Mouse (Mus musculus) CD4-positive, CD25-positive, alpha-beta regulatory T cell, adult 2 months (primary cell): ENCODE results near the gene Rasl10b.

ENCODE experiments used
- DNase-seq: peaks from one replicate; pipeline ENCODE4 v3.0.0-alpha.2; 2012; ENCODE audit warnings: low read depth, low spot score

Gene Rasl10b

DNA sequence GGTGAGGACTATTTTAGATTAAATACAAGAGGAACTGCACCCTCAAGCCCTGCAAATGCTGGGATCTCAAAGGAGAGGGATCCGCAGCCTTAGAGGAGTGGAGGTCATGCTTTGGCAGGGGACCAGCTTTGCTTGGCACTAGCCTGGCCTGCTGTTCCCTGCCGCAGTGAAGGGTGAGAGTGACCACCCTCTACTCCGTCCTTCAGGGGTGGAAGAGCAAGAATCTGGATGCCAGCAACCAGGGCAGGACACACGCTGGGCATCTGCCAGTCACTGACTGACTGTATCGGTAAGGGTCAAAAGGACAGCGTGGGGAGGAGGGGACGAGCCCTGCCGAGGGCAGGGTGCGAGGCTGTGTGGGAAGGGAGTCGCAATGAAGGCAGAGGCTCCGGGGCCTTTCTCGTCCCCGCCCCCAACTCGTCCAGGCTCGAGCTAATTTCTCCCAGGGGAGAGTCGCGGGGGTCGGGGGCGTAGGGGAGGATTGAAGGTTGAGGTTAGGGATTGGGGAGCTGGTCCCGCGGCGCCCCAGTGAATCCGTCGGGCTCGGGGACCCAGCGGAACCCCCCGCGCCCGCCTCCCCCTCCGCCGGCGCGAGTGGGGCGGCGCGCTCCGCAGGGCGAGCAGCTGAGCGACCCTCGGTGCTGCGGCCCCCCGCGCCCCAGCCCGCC, at the start of gene Rasl10b:
Gene Rasl10b (plus strand): TSS at position 51 of the 668 bp plus-strand sequence.
- no peak for DNase-seq

DNA sequence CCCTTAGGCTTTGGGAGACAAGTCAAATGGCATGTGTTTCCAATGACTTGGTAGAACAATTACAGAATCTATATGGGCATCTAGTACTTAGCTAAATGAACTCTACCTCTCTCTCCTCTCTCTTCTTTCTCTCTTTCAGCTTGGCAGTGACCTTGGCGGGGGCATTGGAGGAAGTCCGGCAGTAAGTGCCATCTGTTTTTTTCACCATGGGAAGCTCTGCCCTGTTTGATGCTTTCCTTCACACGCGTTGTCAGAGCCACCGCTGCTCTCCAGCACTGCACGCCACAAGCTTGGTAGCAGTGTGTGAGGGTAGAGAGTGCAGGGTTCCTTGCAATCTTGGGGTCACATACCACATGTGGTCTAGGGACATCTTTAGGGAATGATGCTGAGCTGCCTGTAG, 44.3 kb upstream of the Rasl10b start:
- DNase-seq: no peak

DNA sequence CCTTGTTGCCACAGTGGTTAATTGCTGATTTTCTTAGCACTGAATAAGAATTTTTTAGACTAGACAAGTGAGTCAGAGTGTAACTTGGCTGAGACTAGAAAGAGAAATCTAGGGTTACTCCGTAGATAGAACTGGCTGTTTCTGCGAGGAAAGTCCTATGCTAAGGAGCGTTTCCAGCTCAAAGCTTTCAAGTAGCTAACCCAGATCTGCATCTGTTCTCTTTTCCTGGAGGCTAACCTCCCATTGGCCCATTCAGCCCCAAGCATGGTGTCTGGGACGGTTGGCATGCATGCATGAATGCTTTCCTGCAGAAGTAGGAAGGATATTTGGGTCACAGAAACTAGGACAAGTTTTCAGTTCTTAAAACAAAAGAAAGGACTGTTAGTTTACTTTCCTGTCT, 37.7 kb upstream of the Rasl10b start:
- DNase-seq: no peak

DNA sequence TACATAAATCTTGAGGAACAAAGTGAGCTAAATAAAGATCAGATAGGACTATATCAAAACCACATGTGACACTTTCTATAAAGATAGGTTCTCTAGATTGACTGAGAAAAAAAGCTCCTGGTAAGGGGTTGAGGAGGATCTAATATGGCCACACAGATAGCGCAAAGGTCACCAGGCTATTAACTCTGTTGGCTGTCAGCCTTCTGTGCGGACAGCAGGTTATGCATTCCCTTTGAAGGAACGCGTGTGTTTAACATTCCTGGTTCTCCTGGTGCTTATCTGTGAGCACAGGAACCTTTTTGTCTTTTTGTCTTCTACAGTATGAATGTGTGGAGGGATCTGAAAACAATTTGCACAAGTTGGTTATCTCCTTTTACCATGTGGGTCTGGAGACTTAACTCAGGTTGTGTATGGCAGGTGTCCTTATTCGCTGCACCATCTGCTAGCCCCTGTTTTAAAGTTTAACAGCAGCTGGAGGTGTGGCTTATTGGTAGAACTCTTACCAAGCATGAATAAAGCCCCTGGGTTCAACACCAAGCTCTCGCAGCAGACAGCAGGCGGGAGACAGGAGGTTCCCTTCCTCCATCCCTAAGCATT, 29.1 kb upstream of the Rasl10b start:
- DNase-seq: no peak

DNA sequence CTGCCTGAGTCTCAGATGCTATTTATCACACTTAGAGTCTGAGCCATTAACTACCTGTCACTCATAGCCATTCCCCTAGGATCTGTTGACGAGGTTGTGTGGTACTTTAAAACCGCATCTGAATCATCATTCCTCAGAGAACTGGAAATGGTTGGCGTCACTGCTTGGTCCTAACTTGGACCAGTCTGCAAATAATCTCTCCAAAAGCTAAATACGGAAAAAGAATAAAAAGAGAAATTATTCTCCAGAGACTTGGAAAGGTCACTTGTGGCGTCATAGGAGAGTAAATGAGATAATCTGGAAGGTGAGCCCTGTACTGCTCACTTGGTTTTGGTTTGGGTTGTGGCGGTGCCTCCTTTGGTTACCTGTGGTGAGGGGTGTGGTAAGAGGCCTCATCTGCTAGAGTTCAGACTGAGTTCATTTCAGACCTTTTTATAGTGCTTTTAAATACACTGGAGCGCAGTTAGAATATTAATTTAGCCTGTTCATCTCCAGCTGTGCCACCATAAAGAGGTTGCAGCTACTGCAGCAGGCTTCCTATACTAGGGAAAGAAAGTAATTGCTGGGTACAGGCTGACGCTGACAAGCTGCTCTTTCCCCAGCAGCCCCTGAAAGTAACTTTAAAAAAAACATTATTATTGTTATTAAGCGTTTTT, 25.9 kb upstream of the Rasl10b start:
- no peak for DNase-seq

DNA sequence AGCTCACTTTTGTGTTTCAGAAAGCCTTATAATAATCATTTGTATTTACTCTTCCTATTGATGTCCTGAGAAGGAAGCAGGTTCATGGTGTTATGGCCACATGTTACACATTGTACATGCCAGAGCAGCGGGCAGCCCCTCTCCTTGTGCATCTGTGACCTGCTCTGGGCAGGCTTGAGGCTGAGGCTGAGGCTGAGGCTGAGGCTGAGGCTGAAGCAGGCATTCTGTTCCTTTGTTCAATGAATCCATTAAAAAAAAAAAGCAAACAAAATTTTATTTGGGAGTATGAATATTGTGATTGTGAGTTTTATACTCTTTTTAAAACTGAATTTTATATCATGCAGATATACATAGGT, 25.4 kb upstream of the Rasl10b start:
- no peak for DNase-seq

DNA sequence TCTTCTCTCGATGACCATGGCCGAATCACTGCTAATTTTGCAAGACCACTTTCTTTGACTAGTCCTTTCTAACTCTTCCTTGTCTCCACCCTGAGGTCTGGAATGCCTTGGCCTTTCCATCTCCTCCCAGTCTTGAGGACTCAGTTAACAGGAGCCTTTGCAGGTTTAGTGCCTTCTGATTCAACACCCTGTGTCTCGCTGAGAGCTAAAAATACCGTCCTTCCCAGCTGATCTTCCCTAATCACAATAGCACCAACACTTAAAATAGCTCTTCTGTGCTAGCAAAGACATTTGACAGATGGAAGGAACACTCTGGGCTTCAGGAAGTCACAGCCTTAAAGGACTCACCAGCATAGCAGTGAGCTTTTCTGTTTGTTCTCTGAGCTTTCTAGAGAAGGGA, 15.9 kb upstream of the Rasl10b start:
- DNase-seq: no peak

DNA sequence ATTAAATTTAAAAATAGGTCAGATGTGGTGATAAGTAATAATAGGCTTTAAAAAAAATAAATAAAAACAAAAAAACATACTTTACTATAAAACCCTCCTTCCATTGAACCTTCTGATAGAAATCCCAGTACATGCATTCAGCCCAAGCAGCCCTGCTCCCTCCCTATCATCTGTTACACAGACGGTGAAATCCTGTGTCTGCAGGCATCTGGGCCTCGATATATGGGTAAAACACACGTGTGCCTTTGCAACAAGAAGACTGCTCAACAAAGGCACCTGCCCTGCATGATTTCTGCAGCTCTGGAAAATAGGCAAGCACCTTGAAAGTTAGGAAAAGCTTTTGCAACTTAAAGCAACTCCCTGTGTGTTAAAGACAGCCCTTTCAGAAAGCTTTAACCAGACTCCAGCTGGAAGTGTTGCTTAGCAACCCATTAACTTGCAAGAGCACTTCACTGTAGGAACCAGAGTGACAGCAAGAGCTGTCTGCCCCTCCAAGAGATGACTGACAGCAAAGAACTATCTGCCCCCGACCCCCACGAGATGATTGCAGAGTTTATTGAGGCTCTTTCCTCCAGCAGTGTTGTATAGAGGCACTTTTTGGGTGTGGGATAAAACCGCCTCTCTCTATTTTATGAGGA, 14.0 kb upstream of the Rasl10b start:
- no peak for DNase-seq

DNA sequence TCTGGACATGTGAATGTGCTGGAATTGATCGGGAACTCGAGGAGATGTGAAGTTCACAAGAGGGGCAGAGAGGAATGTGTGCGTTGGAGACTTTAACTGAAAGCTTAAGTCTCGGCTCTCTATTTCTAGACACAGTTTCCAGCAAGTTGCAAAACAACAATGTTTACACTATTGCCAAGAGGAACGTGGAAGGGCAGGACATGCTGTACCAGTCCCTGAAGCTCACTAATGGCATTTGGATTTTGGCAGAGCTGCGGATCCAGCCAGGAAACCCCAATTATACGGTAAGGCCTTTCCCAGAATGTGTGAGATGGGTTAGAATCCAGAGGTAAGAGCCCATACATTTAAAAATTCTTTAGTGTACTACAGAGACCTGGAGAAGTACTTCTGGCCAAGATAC, 11.3 kb upstream of the Rasl10b start:
- DNase-seq: no peak

DNA sequence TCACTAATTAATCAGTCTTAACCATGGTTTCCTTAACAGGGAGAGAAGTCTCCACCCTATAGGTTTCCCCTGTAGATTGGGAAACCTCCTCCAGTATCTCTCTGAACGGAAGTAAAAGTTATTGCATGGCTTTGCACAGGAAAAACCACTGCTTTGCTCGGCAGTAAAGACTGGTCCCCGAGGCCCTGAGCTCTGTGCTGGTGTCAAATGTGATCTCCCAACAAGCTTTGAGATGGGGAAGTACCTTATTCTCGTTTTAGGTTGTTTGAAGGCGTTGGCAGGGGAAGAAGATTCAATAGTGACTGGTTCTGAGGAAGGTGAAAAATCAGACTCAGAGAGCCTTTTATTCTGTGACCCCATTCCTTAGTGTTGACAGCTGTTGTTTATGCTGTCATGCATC, 10.2 kb upstream of the Rasl10b start:
- no peak for DNase-seq

DNA sequence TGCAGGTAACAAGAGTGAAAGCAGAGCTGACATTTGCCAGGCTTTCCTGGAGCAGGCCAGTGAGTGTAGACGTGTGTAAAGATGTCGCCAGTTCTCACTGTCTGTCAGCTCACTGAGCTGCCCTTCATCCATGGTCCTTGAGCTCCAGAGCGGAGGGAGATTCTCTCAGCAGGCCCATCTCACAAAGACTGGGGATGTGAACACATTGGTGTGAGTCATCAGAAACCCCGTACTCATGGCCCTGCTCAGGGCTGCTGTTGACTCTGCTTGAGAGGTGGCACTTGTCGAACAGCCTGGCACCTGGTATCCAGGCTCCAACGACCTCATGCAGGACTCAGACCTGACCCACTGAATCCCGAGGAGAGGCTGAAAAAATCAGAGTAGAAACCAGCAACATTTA, 5.2 kb upstream of the Rasl10b start:
- no peak for DNase-seq

DNA sequence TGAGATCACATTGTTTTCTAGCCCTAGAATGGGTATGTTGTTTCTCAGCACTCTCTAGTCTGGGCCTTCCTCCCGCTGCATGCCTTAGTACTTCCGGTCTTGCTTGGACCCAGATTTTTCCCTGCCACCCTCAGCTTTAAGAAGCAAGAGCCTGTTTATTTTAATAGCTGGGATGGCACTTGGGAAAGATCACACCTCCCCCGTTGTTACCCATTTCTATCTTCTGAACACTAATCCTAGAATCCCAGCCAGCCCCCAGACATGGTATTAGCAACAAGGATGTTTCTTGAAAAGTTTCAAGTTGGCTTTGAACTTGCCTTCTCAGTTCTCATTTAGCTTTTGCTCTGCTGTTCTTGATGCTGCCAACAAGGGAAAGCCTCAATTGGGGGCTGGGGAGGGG, 2.5 kb upstream of the Rasl10b start:
- DNase-seq: no peak

DNA sequence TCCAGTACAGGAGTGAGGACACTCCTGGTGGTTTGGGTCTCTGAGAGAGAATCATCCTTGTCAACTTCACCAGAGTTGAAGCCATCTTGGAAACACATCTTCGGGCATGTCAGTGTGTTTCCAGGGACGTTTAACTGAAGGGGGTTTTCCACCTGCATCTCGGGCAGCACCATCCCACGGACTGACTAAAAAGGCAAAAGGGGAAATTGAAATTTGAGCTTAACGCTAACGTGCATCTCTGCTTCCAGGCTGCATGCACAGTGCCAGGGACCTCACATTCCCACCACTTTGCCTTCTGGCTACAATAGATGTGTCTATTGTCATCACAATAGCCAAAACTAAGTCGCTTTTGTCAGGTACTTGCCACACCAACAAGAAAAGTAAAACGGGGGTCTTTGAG, 695 bp upstream of the Rasl10b start:
- DNase-seq: no peak

DNA sequence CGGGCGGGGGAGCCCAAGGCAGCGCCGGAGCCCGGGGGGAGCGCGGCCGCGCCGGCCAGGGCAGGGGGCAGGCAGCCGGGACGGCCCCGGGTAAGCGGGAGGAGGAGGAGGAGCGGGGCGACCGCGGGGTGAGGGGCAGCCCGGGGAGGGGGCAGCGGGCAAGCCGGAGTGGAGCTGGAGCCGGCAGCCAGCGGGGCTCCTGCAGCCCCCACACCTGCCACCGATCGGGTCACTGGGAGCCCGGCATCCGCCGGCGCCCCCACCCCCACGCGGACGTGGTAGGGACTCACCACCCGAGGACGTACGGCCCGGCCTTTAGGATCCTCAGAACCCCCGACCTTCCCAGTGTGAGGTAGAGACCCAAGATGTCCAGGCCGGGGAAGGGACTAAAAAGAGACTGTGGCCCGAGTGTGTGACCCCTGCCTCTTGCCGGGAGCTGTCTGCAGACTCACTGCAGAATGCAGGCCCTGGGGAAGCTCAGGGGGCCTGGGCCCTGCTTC, 905 bp downstream of the Rasl10b start:
- DNase-seq: no peak

DNA sequence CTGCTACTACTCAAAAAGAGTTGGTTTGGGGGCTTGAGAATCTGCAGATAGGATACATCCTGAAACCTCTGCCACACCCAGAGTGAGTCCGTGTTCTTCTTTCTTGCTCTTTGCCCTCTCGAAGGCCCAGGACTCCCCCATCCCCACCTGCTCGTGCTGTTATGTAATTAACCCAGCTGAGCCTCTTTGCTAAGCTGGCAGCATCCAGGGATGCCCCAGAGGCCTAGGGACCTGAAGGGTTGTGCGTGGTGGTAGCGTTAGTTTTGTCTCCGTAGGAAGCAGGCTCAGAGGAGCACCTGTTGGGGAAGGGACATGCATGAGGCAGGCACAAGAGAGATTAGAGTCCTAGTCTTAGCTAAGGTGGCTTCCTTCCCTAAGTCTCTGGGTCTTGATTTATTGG, 1.6 kb downstream of the Rasl10b start:
- DNase-seq: no peak

DNA sequence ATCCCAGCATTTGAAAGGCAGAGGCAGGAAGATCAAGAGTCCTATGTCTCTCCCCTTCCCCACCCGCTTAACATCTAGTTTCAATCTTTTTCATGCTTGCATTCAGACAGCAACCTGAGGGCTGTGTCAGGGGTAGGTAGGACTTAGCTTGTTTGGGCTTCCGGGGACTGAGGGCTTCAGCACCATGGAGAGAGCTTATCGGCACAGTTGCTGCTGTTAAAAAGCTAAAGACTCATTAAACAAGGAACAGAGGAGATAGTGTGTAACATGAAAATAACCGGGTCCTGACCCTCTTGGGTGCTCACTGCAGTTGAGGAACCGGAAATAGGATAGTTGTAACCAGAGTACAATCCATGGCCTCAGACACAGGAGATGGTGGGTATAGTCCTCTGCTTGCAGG, 8.1 kb downstream of the Rasl10b start:
- DNase-seq: peak; percentile 63

DNA sequence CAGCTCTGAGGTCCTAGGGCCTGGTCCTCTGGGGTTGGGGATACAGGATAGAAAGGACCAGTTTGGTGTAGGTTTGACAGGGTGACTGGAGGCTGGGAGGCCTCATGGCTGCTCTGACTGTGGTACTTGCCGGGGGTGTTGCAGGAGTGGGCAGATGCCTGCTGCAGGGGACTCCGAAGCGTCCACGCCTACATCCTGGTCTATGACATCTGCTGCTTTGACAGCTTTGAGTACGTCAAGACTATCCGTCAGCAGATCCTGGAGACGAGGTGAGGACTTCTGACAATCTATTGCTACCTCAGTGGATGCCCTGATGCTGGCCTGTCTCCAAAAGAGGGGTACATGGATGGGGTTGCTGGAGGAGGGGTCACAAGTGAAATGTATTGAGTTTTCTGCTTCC, 8.8 kb downstream of the Rasl10b start:
- DNase-seq: no peak

DNA sequence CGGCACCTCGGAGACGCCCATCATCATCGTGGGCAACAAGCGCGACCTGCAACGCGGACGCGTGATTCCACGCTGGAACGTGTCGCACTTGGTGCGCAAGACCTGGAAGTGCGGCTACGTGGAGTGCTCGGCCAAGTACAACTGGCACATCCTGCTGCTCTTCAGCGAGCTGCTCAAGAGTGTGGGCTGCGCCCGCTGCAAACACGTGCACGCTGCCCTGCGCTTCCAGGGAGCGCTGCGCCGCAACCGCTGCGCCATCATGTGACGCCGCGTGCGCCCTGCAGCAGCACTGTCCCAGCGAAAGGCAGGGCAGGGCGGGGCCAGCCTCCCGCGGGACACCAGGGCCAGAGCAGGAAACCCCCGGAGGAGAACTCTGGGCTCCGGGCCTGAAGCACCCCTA, 9.6 kb downstream of the Rasl10b start:
- DNase-seq: no peak

DNA sequence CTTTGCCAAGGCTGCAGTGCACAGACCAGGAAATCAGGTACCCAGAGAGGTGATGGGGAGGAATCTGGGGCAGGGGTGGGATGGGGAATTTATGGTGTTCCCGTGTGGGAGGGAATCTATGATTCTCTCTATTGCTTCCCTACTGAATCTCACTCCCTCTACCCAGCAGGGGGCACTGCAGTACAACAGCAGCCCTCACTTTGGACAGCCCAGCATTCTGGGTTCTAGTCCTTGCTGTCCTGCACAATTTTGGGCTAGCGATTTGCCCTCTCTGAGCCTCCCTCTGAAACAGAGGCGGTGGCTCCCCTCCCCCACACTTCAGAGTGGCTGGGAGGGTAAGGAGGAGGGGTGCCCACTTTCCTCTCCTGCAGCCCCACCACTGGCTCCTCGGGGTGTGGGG, 11.4 kb downstream of the Rasl10b start:
- peak; percentile 25 for DNase-seq

DNA sequence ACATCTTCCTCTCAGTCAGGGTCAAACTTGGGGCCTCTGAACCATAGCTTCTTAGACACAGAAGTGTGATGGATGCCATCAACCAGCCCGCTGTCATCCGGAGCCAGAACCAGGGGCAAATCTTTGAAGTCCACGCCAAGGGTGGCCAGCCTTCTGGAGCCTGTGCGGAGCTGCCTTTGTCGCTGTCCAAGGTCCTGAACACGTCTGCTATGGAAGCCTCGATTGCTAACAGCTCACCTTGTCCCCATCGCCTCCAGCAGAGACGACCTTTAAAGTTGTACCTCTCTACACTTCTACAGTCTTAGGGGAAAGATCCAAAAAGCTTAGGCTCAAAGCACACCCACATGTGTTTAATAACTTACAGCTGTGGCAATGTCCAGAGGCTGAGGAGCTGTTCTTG, 12.4 kb downstream of the Rasl10b start:
- peak; percentile 79 for DNase-seq

DNA sequence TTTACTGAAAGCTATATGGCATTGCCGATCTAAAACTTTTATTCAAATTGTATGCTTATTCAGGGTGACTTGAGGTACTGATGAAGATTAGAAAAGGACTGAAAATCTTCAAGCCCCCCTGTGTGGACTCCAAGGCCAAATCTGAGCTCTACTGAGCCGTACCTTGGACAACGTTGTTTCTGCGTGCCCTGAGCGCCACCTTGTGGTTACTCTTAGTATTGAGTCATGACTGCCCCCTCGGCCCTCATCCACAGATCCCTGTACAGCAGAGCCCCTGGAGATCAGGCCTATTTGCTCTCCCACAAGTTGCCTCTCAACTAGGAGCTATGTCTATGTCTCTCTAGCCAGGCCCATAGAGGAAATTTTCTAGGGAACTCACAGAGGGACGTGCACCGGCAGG, 15.7 kb downstream of the Rasl10b start:
- peak; percentile 83 for DNase-seq

DNA sequence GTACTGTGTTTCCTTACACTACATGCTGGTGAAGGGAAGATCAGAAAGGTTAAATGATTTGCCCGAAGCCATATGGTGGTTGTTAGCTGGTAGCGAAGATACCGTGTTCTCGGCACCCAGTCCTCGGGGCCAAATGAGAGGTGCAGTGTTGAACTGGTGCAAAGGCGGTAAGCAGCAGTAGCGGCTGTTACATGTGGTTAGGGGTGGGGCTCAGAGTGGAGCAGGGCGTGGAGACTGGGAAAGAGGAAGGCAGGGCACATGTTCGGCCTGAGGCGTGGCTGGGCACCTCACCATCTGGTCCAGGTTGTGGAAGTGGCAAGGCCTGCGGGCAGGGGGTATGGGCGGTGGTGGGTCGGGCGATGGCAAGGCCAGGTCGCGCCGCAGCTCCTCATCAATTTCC, 18.0 kb downstream of the Rasl10b start:
- DNase-seq: peak; percentile 30

DNA sequence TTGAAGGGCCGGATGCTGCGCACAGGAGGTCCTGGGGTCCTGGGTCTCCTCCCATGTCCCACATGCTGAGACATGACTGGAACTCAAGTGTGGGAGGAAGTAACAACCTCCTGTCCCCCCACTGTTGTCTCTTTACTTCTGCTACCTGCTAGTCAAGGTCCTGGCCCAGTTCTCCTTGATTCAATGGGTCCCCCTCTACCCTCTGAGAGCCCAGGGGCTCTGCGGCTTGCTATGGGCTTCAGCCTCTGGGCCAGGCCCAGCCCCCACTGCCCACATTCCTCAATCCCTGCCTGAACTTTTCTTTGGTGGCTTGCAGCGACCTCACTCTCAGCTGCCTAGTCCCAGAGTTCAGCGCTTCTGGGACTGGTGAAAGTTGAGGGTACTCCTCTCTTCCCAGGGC, 20.4 kb downstream of the Rasl10b start, which contains the start of gene Gas2l2:
Gene Gas2l2 (minus strand): TSS at position 101 of the 400 bp plus-strand sequence.
- no peak for DNase-seq
